Mouse (Mus musculus) right cerebral cortex, adult 2 months (tissue): Measurements from ENCODE around the gene Cep135.

Experiments used
- DNase-seq, 2 experiments: peaks; one replicate each; pipeline ENCODE4 v3.0.0; 2021 to 2022; ENCODE audit warnings: low spot score in 2 of 2

Gene Cep135

DNA sequence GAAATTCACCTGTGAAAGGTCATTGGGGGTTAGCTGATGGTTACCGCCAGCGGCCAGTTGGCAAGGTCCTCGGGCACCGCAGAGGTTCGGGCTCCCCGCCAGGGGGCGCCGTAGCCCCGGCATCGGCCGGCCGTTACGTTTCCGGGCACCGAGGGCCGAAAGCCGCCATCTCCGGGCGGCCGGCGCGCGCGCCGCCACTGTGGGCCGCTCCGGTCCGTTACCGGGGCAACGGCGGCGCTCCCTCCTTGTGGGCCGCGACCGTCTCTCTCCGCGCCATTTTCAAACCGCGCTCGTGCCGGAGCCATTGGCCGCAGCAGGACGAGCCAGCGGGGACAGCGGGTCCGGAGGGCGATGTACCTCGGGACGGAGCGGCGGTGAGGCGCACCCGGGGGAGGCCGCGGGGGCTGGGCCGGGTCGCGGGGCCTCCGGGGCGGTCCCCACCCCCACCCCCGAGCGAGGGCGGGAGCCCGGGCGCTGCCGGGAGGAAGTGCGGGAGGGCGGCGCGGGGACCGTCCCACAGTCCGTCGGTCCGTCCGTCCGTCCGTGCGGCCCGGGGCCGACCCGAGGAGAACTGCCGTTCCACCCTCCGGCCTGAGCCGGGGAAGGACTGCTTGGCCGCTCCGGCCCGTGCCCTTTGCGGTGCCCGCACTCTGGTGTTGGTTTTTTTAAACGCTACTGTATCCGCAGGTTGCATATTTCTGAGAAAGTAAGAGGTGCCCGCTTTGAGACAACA is at the start of gene Cep135:
TSS of gene Cep135 (plus strand) at position 148 of the 733 bp plus-strand sequence.
- DNase-seq: peak; percentile 81

DNA sequence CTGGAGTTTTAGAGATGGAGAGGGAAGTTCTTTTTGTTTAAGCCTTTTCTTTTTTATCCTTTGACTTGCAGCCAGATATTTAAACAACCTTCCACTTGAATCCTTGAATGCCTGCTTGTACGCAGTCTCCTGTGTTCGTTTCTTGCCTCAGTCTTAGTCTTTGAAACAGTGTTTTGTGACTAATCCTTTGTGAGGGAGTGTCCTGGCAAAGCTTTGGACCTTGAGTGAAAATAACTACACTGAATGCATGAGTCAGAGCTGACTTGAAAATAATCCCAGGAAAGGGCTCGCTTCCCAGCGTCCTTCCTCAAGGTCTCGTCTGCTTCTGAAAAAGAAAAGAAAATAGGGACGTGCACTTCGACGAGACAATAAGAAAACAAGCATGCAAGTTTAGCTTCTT is 48.3 kb upstream of the Cep135 start:
- peak; percentile 45 to 71 for DNase-seq

DNA sequence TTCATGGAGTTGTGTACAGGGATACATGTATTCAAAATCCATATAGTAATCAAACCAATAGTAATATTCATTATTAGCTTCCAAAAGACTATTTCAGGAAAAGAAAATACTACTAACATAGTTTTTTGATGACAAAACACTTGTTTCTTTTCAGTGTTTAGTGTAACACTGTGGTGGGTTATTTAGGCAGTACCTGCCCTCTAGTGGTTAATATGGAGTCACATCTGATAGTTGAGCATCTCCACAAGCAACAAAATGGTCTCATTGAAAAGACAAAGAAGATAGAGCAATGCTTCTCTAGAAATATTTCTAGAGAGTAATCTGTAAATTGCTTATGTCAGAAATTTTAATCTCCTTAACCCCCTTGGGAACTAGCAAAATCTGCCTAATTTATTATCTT is 47.7 kb upstream of the Cep135 start:
- no peak for DNase-seq

DNA sequence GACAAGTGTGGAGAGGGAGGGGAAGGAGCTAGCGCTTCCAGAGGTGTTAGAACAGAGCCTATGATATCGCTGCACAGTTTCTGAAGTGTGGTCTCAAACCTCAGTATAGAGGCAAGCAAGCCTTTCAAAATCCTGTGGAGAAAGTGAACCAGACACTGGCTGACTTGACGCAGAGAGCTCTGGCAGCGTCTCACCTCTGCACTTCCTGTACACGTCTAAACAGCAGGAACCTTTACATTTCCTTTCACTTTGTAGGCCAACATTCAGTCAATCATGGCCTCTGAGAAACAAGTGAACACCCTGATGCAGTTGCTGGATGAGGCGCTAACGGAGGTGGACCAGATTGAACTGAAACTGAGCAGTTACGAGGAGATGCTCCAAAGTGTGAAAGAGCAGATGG is 45.3 kb upstream of the Cep135 start:
- no peak for DNase-seq

GRCm38 (mm10) chr5:76550426-76550825 is 38.1 kb upstream of the Cep135 start:
- no peak for DNase-seq

DNA sequence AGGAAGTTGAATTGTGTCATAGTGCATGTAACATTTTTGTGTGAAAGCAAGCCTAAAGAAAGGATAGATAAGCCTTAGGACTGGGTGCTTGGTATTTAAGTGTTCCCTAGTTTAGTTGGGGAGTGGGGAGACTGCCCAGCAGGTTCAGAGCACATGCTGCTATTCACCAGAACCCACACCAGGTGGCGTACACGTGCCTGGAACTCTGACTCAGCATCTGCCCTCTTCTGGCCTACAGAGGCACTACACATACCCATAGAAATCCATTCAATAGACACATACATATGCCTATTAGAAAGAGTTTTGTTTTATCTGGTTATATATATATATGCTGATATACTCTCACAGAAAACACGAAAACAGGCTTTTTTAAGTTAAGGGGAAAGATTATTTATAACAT is 23.2 kb upstream of the Cep135 start:
- DNase-seq: peak; percentile 70 to 75

- no peak for DNase-seq
These were observed 14.2 kb upstream of the Cep135 start for GRCm38 (mm10) chr5:76574251-76574650.

DNA sequence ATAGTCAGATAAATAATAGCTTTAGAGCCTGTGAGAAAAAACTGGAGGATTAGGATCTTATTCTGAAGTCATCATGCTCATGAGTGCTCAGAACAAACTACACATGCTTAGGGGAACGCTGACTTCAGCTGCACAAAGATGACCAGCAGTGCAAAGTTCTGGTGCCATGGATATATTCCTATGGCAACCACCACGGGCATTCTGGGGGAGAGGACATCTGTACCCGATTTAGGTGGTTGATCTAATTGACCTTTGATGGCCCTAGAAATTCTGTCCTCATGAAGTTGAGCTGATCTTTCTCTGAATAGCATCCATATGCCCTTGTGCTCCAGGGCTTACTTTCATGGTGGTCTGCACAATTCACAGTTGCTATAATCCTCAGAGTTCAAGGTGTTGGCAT is 11.5 kb upstream of the Cep135 start:
- DNase-seq: no peak

GRCm38 (mm10) chr5:76585378-76585777 is 3.1 kb upstream of the Cep135 start:
- DNase-seq: no peak

DNA sequence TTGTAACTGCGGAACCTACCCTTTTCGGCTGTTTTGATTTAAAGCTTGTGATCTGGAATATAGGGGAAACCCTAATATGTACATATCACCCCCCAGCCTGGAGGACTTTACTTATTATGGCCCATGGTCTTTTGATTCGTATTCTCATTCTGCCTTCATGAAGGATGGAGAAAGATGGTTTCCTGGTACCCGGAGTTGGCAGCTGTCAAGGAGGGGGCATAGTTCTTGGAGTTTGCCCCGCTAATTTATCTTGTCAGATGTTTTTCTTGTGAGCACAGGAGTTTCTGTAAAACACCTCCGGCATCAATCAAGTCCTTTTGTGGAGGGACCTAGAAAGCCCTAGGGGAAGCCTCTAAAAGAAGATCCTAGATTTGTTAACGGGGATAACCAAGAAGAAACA is 813 bp downstream of the Cep135 start:
- DNase-seq: no peak

DNA sequence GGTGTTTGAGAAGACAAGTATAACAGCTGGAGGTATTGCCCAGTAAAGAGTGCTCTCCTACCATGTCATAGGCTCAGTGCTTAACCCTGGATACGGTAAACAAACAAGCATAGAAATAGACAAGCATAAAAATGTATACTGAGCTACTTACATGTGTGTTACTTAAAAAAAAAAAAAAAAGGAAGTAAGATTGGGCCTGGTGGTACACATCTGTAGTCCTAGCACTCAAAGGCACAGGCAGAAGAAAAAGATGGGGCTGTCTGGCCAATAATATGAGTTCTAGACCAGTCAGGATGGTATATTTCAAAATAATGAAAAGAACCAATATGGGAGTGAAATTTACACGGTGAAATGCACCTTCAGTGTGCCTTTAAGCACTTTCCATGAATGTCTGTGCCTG is 1.5 kb downstream of the Cep135 start:
- DNase-seq: no peak

DNA sequence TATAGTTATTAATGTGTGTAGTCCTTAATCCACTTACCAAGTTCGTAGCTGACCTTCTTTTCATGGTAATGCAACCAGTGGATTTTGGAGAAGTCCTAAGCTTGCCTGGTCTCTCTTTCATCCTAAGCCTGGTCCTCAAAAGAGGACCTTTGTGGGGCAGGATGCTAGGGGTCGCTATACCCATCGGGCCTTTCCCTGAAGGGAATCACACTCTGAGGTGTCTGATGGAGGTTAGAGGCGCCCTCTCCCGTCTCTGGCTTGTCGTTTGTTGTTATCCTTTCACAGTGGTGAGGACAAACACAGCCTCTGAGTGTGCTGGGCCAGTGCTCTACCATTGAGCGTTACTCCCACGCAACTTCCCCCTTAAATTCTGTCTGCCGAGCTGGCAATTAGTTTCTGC is 3.4 kb downstream of the Cep135 start:
- DNase-seq: no peak

DNA sequence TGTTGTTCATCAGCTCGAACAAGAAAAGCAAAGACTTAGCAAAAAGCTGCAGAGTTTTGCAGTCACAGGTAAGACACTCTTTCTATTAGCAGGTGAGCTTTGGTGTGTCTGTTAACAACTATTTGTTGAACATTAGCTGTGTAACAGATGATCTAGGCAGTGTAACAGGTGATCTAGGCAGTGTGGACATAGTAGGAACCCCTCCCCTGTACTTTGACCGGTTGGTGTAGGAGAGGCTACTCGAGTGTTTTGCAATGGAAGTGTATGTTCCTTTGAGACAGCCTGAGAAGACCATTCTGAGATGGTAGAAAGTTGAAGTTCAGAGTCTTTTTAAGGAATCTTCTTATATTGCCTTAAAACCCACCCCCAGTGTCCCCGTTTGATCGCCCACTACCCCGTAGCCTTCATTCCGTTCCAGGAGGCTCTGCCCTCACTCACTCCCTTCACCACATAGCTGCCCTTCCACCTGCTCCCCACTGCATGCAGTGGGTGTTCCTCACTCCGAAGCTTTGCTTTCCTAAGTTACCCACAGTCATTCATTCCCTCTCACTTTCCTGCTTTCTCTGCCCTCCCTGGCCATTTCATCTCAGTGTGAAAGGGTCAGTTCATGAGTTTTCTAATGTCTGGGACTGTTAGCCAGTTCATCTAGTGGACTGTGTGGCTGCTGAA is 21.3 kb downstream of the Cep135 start:
- no peak for DNase-seq

GRCm38 (mm10) chr5:76612867-76613499 is 24.5 kb downstream of the Cep135 start:
- DNase-seq: no peak

GRCm38 (mm10) chr5:76615276-76615675 is 26.8 kb downstream of the Cep135 start:
- DNase-seq: peak in 1 of 2 experiments; percentile 13

GRCm38 (mm10) chr5:76616196-76616747 is 27.8 kb downstream of the Cep135 start:
- DNase-seq: no peak

DNA sequence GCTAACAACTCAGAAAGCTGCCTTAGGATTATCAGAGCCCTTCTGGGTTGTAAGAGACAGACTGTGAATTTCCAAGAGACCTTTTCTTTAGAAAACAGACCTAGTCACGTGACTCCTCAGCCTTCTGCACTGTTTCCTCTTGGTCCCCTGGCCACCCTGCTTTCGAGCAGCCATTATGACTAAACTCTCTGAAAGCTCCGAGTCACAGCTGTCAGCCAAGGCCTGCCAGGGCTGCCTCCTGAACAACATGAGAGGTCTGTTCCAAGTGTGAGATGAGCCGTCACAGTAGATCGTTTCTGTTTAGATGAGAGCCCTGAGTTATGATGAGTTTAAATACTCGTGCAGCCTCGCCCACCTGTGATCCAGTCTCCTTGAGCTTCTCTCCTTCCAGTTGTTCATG is 30.3 kb downstream of the Cep135 start:
- no peak for DNase-seq

DNA sequence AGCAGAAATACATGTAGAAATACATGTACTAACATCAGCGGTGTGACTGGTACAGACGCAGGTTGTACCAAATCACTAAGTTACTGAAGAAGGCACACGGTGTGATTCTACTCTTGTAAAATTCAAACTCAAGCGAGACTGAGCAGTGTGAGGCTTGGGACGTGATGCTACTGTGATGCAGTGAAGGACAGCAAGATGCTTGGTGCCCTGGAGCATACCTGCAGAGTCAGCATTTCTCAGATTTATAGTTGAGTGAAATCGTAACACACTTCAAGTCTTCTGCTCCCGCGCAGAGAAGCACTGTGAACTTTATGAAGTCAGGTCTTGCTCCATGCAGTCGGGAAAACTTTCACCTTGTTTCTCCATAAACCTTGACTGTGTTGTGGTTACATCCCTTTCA is 35.3 kb downstream of the Cep135 start:
- no peak for DNase-seq

DNA sequence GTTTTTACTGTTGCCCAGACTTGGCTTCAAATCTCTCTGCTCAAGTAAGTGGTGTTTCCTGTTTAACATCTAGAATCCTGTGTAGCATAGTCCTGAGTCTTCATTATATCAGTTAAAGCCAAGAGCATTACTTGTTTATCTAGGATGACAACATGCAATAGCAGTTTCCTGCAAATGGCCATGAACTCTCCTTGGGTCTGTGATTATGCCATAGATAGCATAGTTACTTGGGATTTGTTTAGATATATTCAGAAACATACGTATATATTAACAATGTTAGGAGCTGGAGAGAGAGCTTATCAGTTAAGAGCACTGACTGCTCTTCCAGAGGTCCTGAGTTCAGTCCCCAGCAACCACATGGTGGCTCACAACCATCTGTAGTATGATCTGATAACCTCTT is 39.3 kb downstream of the Cep135 start:
- no peak for DNase-seq

DNA sequence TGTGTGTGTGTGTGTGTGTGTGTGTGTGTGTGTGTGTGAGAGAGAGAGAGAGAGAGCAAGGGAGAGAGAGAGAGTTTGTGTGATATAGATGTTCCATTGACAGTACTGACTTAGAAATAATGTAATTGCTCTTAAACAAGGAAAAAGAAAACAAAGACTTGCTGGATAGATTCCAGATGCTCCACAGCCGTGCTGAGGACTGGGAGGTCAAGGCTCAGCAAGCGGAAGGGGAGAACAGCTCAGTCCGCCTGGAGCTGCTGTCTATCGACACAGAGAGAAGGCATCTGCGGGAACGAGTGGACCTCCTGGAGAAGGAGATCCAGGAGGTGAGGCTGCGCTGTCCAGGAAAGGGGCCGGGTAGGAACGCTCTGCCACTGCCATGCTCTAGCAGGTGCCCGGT is 45.5 kb downstream of the Cep135 start:
- DNase-seq: no peak

DNA sequence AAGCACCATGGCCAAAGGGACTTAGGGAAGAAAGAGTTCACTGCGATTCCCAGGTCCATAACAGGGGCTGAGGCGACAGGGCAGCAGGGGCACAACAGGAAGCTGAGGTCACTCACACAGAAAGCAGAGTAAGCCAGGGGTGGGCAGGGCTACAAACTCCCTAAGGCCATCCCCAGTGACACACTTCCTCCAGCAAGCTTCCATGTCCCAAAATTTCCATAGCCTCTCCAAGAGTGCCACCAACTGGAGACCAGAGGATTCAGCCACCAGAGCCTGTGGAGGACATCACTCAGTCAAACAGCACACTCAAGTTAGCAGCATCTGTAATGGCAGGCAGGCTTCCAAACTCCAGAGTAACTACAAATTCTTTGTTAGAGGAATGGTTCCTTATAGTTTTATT is 47.1 kb downstream of the Cep135 start:
- no peak for DNase-seq

- no peak for DNase-seq
These were observed 53.6 kb downstream of the Cep135 start for GRCm38 (mm10) chr5:76642076-76642475.

- no peak for DNase-seq
These were observed 55.7 kb downstream of the Cep135 start for GRCm38 (mm10) chr5:76644234-76644633.
